Mouse (Mus musculus): Measurements from ENCODE around the gene P2rx5. TPM values are rescaled to one million over a fixed set of nuclear protein-coding genes. Genes with fewer than 3 reads are reported as not detected.

The P2rx5 gene
- total and polyA plus RNA-seq, 3 experiments: 0.21 to 0.83 (median 0.40) TPM

GRCm38 (mm10) chr11:73198603-73199229 is 38.5 kb downstream of the P2rx5 start, which contains the start of gene Ctns (continued):
- TF ChIP-seq GABPA (IDR thresholded peaks at IDR 0.05; ENCODE audit: insufficient replicate concordance, low read depth, low read length) (no peak), NELFE (IDR thresholded peaks at IDR 0.05; ENCODE audit: low read depth, low read length) (peak; percentile 35; the same call in 1 of the 2 replicates), PAX5 (IDR thresholded peaks at IDR 0.05; ENCODE audit: low read length) (no peak), ZNF384 (IDR thresholded peaks at IDR 0.05; ENCODE audit: low read depth, low read length) (no peak), JUND (conservative IDR thresholded peaks at IDR 0.05; ENCODE audit: low read depth, low read length) (no peak), RAD21 (IDR thresholded peaks at IDR 0.05; ENCODE audit: low read depth, low read length) (no peak), ZKSCAN1 (IDR thresholded peaks at IDR 0.05; ENCODE audit: borderline replicate concordance, low read depth, low read length) (no peak), ZMIZ1 (IDR thresholded peaks at IDR 0.05; ENCODE audit: low read depth, low read length) (no peak), MEF2A (IDR thresholded peaks at IDR 0.05; ENCODE audit: borderline replicate concordance, low read depth, low read length) (no peak), MYC (IDR thresholded peaks at IDR 0.05; ENCODE audit: low read depth, low read length) (no peak), USF2 (conservative IDR thresholded peaks at IDR 0.05; ENCODE audit: low read depth, low read length) (peak; percentile 91), CHD2 (IDR thresholded peaks at IDR 0.05; ENCODE audit: low read length) (no peak; the same call in 1 of the 2 replicates), TCF12 (IDR thresholded peaks at IDR 0.05; ENCODE audit: low read depth, low read length) (no peak)

DNA sequence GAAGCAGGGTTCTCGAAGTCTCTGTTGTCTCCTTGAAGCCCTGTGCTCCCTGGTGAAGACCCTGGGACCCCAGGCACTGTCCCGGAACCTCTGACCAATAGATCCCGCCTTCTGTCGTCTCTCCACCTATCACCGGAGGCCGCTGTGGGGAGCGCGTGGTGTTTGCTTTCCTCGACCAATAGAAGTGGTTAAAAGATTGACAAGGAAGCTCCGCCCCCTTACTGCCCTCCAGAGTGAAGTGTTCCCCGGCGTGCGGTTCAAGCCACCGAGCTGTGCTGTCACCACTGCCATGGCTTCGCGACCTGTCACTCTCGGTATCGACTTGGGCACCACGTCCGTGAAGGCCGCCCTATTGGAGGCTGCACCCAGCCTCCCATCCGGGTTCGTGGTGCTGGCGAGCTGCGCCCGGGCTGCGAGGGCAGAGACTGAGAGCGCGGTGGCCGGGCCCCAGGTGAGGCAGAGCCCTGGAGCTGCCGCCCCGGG is 39.0 kb downstream of the P2rx5 start, which contains the start of gene Shpk:
Gene Shpk, plus strand, starts transcription at position 231 of the 483 bp plus-strand sequence.
- Histone ChIP-seq H3K9me3 (replicated peaks; ENCODE audit: low read length) (no peaks in the 10 kb centered on the region), H3K36me3 (replicated peaks in 1 of 2; ENCODE audit: control insufficient read depth in 1 of 2, insufficient read depth in 1 of 2, low read length in 1 of 2) (peaks cover 0 to 7% of the 10 kb centered on the region in 2 experiments), H3K27ac (ENCODE audit: insufficient read depth, low read depth) (no peak within 1 kb of the TSS), H3K4me1 (ENCODE audit: control insufficient read depth in 1 of 2, insufficient read depth in 2 of 2) (peaks cover 6 to 25% of the 10 kb centered on the region in 2 experiments; a peak in 3 of 4 replicates), H3K4me2 (ENCODE audit: insufficient read depth, low read depth, poor library complexity, severe bottlenecking) (peak within 1 kb of the TSS; percentile 90), H3K27me3 (replicated peaks) (peaks cover 2% of the 10 kb centered on the region), H3K4me3 (replicated peaks in 1 of 3; ENCODE audit: low read depth in 2 of 3, low read length in 2 of 3, poor library complexity in 1 of 3) (peak within 1 kb of the TSS; percentile 70 to 91 (median 79)), H3K79me2 (replicated peaks; ENCODE audit: control insufficient read depth, extremely low read depth, insufficient read depth, poor library complexity, severe bottlenecking) (no peaks in the 10 kb centered on the region), H3K9ac (ENCODE audit: insufficient read depth, low read depth) (peak within 1 kb of the TSS; percentile 76)
- in situ Hi-C loops (cut with MboI; ENCODE audit: low pct_ligation_motif_present, low pct_unique_long_range_greater_than_20kb, low sequenced_read_pairs) (no loop called here), dilution Hi-C loops (cut with MboI; ENCODE audit: extremely low pct_ligation_motif_present, extremely low pct_unique_long_range_greater_than_20kb, low sequenced_read_pairs) (no loop called here)
- peak; percentile 99 for DNase-seq (ENCODE audit: extremely low read depth)
- TF ChIP-seq MAFK (IDR thresholded peaks at IDR 0.05; ENCODE audit: insufficient replicate concordance, low read length) (no peak), NELFE (IDR thresholded peaks at IDR 0.05; ENCODE audit: low read depth, low read length) (no peak; the same call in 1 of the 2 replicates), ZMIZ1 (IDR thresholded peaks at IDR 0.05; ENCODE audit: low read depth, low read length) (peak; percentile 38; the same call in 1 of the 2 replicates), UBTF (IDR thresholded peaks at IDR 0.05; ENCODE audit: low read depth, low read length) (peak; percentile 83), JUND (conservative IDR thresholded peaks at IDR 0.05; ENCODE audit: low read depth, low read length) (no peak), HCFC1 (IDR thresholded peaks at IDR 0.05; ENCODE audit: low read depth, low read length) (peak; percentile 58; the same call in 1 of the 2 replicates), TBP (conservative IDR thresholded peaks at IDR 0.05; ENCODE audit: low read depth, low read length) (peak; percentile 69), MAZ (IDR thresholded peaks at IDR 0.05; ENCODE audit: low read depth, low read length) (no peak; the same call in 1 of the 2 replicates), RCOR1 (conservative IDR thresholded peaks at IDR 0.05; ENCODE audit: low read depth, low read length) (no peak), NRF1 (IDR thresholded peaks at IDR 0.05; ENCODE audit: low read depth, low read length) (peak; percentile 7; the same call in 1 of the 2 replicates), KAT2A (IDR thresholded peaks at IDR 0.05; ENCODE audit: insufficient replicate concordance, low read length) (no peak), IRF4 (IDR thresholded peaks at IDR 0.05; ENCODE audit: low read depth, low read length) (no peak; the same call in 1 of the 2 replicates), SMC3 (IDR thresholded peaks at IDR 0.05; ENCODE audit: low read depth, low read length) (no peak), MAX (IDR thresholded peaks at IDR 0.05; ENCODE audit: low read length) (peak; percentile 60), JUN (IDR thresholded peaks at IDR 0.05; ENCODE audit: insufficient read depth, low read depth, low read length) (no peak), ELF1 (IDR thresholded peaks at IDR 0.05; ENCODE audit: low read depth, low read length) (peak; percentile 84), MXI1 (IDR thresholded peaks at IDR 0.05; ENCODE audit: low read depth, low read length) (peak; percentile 86), SIN3A (IDR thresholded peaks at IDR 0.05; ENCODE audit: low read length) (peak; percentile 88), MEF2A (IDR thresholded peaks at IDR 0.05; ENCODE audit: borderline replicate concordance, low read depth, low read length) (no peak), ZC3H11A (IDR thresholded peaks at IDR 0.05; ENCODE audit: low read depth, low read length) (no peak), TCF12 (IDR thresholded peaks at IDR 0.05; ENCODE audit: low read depth, low read length) (no peak), CHD1 (IDR thresholded peaks at IDR 0.05; ENCODE audit: low read depth, low read length) (0 out of 2 replicates have a peak, but pooled peaks have one; percentile 30), E2F4 (IDR thresholded peaks at IDR 0.05; ENCODE audit: insufficient replicate concordance, low read depth, low read length) (0 out of 2 replicates have a peak, but pooled peaks have one; percentile 54), CTCF (conservative IDR thresholded peaks at IDR 0.05 in 1 of 2, IDR thresholded peaks at IDR 0.05 in 1 of 2; ENCODE audit: low read depth in 2 of 2, low read length in 2 of 2) (no peak), ETS1 (conservative IDR thresholded peaks at IDR 0.05; ENCODE audit: low read depth, low read length) (no peak), MYC (IDR thresholded peaks at IDR 0.05; ENCODE audit: low read depth, low read length) (peak; percentile 71; the same call in 1 of the 2 replicates), PAX5 (IDR thresholded peaks at IDR 0.05; ENCODE audit: low read length) (no peak), GABPA (IDR thresholded peaks at IDR 0.05; ENCODE audit: insufficient replicate concordance, low read depth, low read length) (no peak), USF2 (conservative IDR thresholded peaks at IDR 0.05; ENCODE audit: low read depth, low read length) (no peak)

Measured in CH12.LX (cell line).